Mouse (Mus musculus) CD4-positive helper T cell, adult 2 months (primary cell): ENCODE data around the gene Zfp991.
"Not testable (repeated sequence)": the region's sequence is repeated elsewhere in the genome, so short reads cannot be mapped to it uniquely, and the experiment has no call there.

ENCODE experiments used
- DNase-seq: peaks from one replicate; pipeline ENCODE4 v3.0.0-alpha.2; 2012; ENCODE audit warnings: low read depth, missing footprints, low spot score

Gene Zfp991

DNA sequence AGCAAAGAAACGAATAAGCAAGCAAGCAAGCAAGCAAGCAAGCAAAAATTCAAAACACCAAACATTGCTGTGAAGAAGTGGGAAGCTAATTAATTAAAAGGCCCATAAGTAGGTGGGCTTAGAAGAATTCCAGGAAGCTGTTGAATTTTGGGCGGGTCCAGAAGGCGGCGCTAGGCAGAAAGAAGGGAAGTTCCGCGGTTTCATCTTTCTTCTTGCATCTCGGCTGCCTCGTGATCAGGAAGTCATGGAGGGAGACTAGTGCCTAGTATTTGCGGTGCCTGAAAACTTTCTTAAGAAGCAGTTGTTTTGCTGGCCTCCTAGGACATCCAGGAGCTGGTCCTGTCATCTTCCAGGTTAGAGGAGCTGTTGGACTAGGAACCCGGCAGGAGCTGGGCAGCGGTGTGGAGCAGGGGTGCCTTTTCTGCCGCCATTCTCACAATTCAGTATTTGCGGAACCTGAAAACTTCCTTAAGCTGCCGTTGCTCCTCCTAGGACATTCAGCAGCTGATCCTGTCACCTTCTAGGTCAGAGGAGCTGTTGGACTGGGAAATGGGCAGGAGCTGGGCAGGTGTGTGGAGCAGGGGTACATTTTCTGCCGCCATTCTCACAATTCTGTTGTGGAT is at the start of gene Zfp991:
Gene Zfp991 (plus strand): TSS at position 202 of the 623 bp plus-strand sequence.
- not testable (repeated sequence) for DNase-seq

DNA sequence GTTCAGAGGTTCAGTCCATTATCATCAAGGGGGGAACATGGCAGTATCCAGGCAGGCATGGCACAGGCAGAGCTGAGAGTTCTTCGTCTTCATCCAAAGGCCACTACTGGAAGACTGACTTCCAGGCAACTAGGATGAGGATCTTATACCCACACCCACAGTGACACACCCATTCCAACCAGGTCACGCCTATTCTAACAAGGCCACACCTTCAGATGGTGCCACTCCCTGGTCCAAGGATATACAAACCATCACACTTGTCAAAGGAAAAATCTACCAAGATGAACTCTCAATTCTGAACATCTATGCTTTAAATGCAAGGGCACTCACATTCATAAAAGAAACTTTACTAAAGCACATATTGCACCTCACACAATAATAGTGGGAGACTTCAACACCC is 36.2 kb upstream of the Zfp991 start:
- DNase-seq, result not testable (repeated sequence)

- not testable (repeated sequence) for DNase-seq
These were observed 29.9 kb upstream of the Zfp991 start for GRCm38 (mm10) chr4:147101666-147102626.

GRCm38 (mm10) chr4:147103814-147104213 is 28.0 kb upstream of the Zfp991 start:
- not testable (repeated sequence) for DNase-seq

DNA sequence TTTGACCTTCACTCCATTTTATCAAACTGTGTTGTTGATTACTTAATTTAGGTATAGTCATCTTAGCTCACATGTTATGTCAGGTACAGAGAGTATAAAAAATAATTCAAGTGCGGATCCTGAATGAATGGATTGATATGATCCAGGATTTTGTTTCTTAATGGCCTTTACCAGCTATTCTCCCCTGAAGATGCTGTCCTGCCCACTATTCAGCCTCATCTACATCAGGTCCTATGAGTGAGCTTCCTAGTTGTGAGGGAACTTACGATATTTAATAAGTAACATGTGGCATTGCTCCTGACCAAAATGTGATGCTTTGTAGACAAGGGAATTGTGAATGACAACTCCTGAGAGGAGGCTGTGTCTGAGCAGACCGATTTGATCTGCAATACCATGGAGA is 14.0 kb upstream of the Zfp991 start:
- DNase-seq, result not testable (repeated sequence)

GRCm38 (mm10) chr4:147122286-147122685 is 9.6 kb upstream of the Zfp991 start:
- DNase-seq, result not testable (repeated sequence)

- DNase-seq, result not testable (repeated sequence)
These were observed 8.0 kb upstream of the Zfp991 start for GRCm38 (mm10) chr4:147123797-147124196.

DNA sequence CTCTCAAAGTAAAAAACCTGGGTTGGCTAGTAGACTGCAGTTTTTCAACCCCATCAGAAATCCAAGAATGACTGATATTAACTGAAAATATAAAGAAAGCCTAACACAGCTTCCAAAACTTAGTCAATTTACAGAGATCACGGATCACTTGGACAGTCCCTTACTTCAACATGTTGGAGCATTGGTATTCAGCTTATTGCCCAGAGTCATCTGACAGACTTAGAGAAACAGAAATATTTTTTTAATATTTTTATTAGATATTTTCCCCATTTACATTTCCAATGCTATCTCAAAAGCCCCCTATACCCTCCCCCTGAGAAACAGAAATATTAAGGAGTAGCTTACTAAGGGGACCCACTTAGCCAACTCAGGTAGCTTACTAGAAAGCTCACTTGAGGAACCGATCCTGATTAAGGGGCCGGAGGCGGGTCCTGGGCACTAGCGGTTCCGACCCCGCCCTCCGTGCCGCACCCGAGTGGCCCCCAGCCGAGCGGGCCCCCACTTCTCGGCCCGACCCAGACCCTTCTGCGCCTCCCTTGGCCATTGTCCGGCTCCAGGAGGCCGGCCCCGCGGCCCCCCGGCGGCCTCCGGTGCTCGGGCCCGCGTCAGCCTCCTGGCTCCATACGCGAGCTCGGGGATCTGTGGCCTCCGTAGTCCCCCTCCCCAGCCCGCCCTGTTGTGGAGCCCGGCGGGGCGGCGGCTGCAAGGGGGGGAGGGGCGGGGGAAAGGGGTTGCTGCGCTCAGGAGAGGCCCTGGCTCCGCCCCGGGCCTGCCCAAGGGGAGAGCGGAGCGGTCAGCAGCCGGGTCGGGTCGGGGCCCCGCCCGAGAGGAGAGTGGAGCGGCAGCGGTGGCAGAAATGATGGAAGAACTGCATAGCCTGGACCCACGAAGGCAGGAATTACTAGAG is 7.2 kb upstream of the Zfp991 start:
- DNase-seq, result peak; percentile 6

- DNase-seq, result peak; percentile 0
These were observed 6.5 kb upstream of the Zfp991 start for GRCm38 (mm10) chr4:147125326-147125725.

DNA sequence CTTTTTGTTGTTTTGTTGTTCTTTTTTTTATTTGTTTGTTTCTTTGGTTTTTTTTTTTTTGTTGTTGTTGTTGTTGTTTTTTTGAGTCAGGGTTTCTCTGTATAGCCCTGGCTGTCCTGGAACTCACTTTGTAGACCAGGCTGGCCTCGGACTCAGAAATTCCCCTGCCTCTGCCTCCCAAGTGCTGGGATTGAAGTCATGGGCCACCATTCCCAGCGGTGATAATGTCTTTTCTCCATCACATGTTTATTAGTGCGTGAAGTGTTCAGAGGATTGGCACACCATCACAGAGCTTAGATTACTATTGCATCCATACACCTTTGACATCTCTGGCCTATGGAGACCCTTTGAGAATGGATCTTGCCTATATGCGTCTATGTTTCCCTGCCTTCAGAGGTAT is 6.0 kb upstream of the Zfp991 start:
- DNase-seq, result peak; percentile 1

GRCm38 (mm10) chr4:147126435-147126834 is 5.4 kb upstream of the Zfp991 start:
- not testable (repeated sequence) for DNase-seq

DNA sequence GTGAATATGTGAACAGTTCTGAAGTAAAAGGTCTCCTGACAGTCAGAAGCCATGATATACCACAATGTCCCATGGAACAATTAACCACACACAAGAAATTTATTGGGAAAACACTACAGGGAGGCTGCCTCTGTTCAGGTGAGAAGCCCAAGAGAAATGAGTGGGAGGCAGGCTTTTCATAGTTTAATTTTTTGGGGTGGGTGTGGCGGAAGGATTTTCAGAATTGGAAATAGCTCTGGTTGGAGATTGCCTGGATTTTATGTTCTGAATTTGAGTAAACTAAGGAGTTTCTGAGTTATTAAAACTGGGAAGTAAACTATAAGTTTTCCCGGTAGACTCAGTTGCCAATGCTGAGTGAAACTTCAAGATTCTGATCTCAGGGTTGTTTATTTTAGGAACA is 4.7 kb upstream of the Zfp991 start:
- DNase-seq, result not testable (repeated sequence)

- peak; percentile 1 for DNase-seq
These were observed 3.7 kb upstream of the Zfp991 start for GRCm38 (mm10) chr4:147128152-147128551.

GRCm38 (mm10) chr4:147133596-147133995 is 1.8 kb downstream of the Zfp991 start:
- not testable (repeated sequence) for DNase-seq

DNA sequence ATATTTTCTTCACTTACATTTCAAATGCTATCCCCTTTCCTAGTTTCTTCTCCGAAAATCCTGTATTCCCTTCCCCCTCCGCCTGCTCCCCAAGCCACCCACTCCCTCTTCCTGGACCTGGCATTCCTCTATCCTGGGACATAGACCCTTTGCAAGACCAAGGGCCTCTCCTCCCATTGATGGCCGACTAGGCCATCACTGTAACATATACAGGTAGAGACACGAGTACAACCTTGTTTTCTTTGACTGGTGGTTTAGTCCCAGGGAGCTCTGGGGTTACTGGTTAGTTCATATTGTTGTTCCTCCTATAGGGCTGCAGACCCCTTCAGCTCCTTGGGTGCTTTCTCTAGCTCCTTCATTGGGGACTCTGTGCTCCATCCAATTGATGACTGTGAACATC is 9.9 kb downstream of the Zfp991 start:
- not testable (repeated sequence) for DNase-seq

- DNase-seq, result not testable (repeated sequence)
These were observed 33.4 kb downstream of the Zfp991 start for GRCm38 (mm10) chr4:147165282-147165681.

GRCm38 (mm10) chr4:147170547-147170946 is 38.7 kb downstream of the Zfp991 start:
- DNase-seq, result not testable (repeated sequence)

DNA sequence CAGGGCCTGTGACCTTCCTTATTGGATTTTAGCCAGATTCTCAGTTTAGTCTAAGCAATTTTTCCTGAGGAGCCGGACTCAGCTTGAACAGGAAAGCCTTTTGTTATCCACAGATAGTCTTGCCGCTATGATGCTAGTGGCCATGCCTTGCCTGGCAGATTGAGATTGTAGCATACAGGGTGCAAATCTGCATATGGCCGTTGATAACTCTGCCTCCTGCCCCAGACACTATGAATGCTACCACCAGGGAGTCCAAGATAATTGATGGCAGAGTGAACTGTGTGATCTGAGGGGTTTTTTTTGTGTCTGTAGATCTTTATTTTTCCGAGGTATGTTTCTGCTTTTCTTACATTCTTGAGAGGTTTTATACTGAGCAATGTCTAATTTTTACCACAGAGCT is 39.7 kb downstream of the Zfp991 start:
- DNase-seq, result not testable (repeated sequence)

GRCm38 (mm10) chr4:147176279-147176880 is 44.5 kb downstream of the Zfp991 start:
- not testable (repeated sequence) for DNase-seq

- not testable (repeated sequence) for DNase-seq
These were observed 49.4 kb downstream of the Zfp991 start for GRCm38 (mm10) chr4:147181141-147181685.
